Mouse (Mus musculus) Patski (cell line): ENCODE measurements around the gene 4933415A04Rik. TPM values are rescaled to one million over a fixed set of nuclear protein-coding genes. Genes with fewer than 3 reads are reported as not detected.

ENCODE experiments used
- ATAC-seq: fragments of 100-300 bp; one replicate; pipeline ENCODE4 v1.8.0; 2021
- CTCF ChIA-PET: fragments of 350-600 bp; sonication (Branson Sonifier 250); formaldehyde crosslinking; loops from one replicate; lab custom pipeline; 2022; ENCODE audit warnings: inconsistent platforms; lab: Charles Lee
- POLR2A ChIA-PET: fragments of 350-600 bp; sonication (Branson Sonifier 250); formaldehyde crosslinking; loops from one replicate; lab custom pipeline; 2022; ENCODE audit warnings: antibody characterized with exemption, inconsistent platforms; lab: Charles Lee
- DNase-seq: peaks from one replicate; pipeline ENCODE4 v3.0.0-alpha.2; 2011; ENCODE audit warnings: low read depth, low spot score
- H3K27me3 ChIP-seq: fragments of 371-371 bp; one replicate; pipeline ENCODE4 v1.5.1; 2021
- CTCF ChIP-seq: fragments of 100-300 bp; IDR thresholded peaks from one replicate; pipeline ENCODE4 v1.5.1; 2021
- in situ Hi-C: fragments of 300-500 bp; cut with MboI; formaldehyde crosslinking; loops from 3 replicates; pipeline ENCODE4 v1.11.1; 2018; ENCODE audit warnings: low pct_unique_long_range_greater_than_20kb, mixed read lengths
- polyA plus RNA-seq: library from polyadenylated mRNA; unstranded; gene quantifications from one replicate; pipeline ENCODE4 v1.2.3, GENCODE M21; 2021

The 4933415A04Rik gene
- polyA plus RNA-seq, 1 experiment from 2014 or later: 1.8 TPM

DNA sequence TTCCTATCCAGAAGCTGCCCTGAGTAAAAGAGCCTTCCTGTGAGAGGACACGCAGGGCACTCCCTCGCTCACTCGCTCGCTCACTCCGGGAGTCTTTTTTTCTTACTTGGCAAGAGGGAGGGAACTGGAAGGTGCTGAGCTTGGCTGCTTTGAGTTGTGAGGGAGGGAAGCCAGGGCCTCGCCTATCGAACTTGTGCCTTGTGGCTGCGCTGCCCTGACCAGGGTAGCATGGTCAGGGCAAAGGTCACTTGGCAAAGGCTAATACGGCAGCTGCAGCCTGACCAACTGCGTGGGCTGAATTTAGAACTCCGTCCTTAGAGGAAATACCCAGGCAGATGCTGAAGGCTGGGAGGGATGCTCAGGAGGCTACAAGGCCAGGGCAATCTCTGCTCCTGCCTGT is 37.1 kb upstream of the 4933415A04Rik start:
- POLR2A ChIA-PET: no interaction called here
- no peak for TF ChIP-seq CTCF
- no peak for ATAC-seq
- CTCF ChIA-PET: no interaction called here
- in situ Hi-C loops: no loop called here
- DNase-seq: no peak
- no peaks in the 10 kb centered on the region for H3K27me3 ChIP-seq

DNA sequence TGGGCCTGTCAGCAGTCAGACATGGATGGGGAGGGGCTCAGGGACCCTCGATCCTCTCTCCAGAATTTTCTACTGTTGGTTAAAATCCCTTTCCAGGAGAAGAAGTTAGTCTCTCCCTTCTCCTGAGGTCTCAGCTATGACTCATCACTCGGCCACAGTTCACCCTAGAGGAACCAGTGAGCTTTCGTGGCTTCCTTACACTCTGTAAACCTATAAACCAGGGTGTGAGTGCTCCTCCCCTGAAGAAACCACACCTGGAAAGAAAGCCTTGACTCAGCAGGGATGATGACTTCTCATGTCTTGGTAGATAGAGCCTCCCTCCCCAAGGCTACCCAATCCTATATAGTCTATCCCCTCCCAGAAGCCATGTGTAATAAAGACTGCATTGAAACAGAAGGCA is 35.1 kb upstream of the 4933415A04Rik start:
- CTCF ChIA-PET: interaction anchor here (1.1 kb wide), 1 partner anchor 14 kb away, joined by 6 read pairs; no protein-coding TSS in a partner anchor
- POLR2A ChIA-PET: interaction anchor here (0.5 kb wide), 1 partner anchor 170 kb away, joined by 3 read pairs; no protein-coding TSS in a partner anchor

GRCm38 (mm10) chr11:43552675-43553074 is 34.2 kb upstream of the 4933415A04Rik start:
- in situ Hi-C loops: no loop called here
- ATAC-seq (no peak), DNase-seq (no peak)
- ChIA-PET CTCF (interaction anchor here (0.7 to 1.1 kb wide), 3 partner anchors 11 to 16 kb away, joined by 3 to 6 read pairs (median 3); no protein-coding TSS in a partner anchor), POLR2A (interaction anchor here (0.5 kb wide), 1 partner anchor 16 kb away, joined by 4 read pairs; no protein-coding TSS in a partner anchor)
- TF ChIP-seq CTCF: no peak
- H3K27me3 ChIP-seq: no peaks in the 10 kb centered on the region

More for the DNA sequence above, 35.1 kb upstream of the 4933415A04Rik start:
- H3K27me3 ChIP-seq: no peaks in the 10 kb centered on the region
- DNase-seq (no peak), ATAC-seq (no peak)
- in situ Hi-C loops: no loop called here
- no peak for TF ChIP-seq CTCF

- H3K27me3 ChIP-seq: no peaks in the 10 kb centered on the region
- DNase-seq (no peak), ATAC-seq (no peak)
- in situ Hi-C loops: no loop called here
- ChIA-PET CTCF (interaction anchor here (0.8 to 2.0 kb wide), 3 partner anchors 9 to 14 kb away, joined by 3 to 6 read pairs (median 3); no protein-coding TSS in a partner anchor), POLR2A (interaction anchor here (0.6 kb wide), 1 partner anchor 15 kb away, joined by 4 read pairs; no protein-coding TSS in a partner anchor)
- TF ChIP-seq CTCF: no peak
Observed at GRCm38 (mm10) chr11:43556538-43556937, 30.3 kb upstream of the 4933415A04Rik start.

GRCm38 (mm10) chr11:43559515-43560292 is 27.1 kb upstream of the 4933415A04Rik start:
- DNase-seq (no peak), ATAC-seq (no peak)
- in situ Hi-C loops: no loop called here
- ChIA-PET CTCF (no interaction called here), POLR2A (interaction anchor here (0.5 kb wide), 1 partner anchor 454 kb away, joined by 3 read pairs; no protein-coding TSS in a partner anchor)
- no peaks in the 10 kb centered on the region for H3K27me3 ChIP-seq
- TF ChIP-seq CTCF: no peak

GRCm38 (mm10) chr11:43563654-43564244 is 23.1 kb upstream of the 4933415A04Rik start:
- DNase-seq: no peak
- ATAC-seq: no peak
- no peak for TF ChIP-seq CTCF

GRCm38 (mm10) chr11:43565414-43565813 is 21.4 kb upstream of the 4933415A04Rik start:
- no peak for DNase-seq
- H3K27me3 ChIP-seq: no peaks in the 10 kb centered on the region
- CTCF ChIA-PET: interaction anchor here (0.7 to 2.2 kb wide), 4 partner anchors 9 to 62 kb away, joined by 3 to 6 read pairs (median 4); no protein-coding TSS in a partner anchor
- TF ChIP-seq CTCF: no peak
- POLR2A ChIA-PET: interaction anchor here (0.6 kb wide), 1 partner anchor 171 kb away, joined by 3 read pairs; no protein-coding TSS in a partner anchor
- in situ Hi-C loops: no loop called here
- no peak for ATAC-seq

More at GRCm38 (mm10) chr11:43563654-43564244, 23.1 kb upstream of the 4933415A04Rik start:
- POLR2A ChIA-PET: no interaction called here
- in situ Hi-C loops: no loop called here
- CTCF ChIA-PET: interaction anchor here (0.5 to 0.7 kb wide), 3 partner anchors 11 to 38 kb away, joined by 3 read pairs; partner anchors contain the start of gene 4933415A04Rik
- H3K27me3 ChIP-seq: no peaks in the 10 kb centered on the region

DNA sequence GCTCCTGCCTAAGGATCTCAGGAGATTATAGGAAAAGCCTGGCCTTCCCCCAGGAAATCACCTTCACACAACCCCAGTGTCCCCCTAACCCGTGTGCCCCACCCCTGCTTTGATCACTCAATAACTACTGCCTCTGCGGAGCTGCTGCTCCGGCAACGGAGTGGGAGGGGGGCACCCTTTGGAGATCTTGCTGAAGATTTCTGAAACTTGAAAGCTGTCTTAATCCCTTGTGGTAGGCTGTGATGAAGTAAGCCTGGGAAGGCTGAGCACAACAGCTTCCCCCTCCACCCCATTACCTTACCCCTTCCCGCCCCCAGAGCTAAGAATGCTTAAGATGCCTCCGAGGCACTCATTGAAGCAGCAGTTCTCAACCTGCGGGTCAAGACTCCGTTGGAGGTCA is 21.0 kb upstream of the 4933415A04Rik start:
- CTCF ChIA-PET: interaction anchor here (0.7 to 2.2 kb wide), 4 partner anchors 10 to 62 kb away, joined by 3 to 6 read pairs (median 5); no protein-coding TSS in a partner anchor
- ATAC-seq: peak; percentile 78
- peak; percentile 33 for DNase-seq
- in situ Hi-C loops: no loop called here
- TF ChIP-seq CTCF: no peak
- POLR2A ChIA-PET: interaction anchor here (0.6 kb wide), 1 partner anchor 170 kb away, joined by 3 read pairs; no protein-coding TSS in a partner anchor
- no peaks in the 10 kb centered on the region for H3K27me3 ChIP-seq

DNA sequence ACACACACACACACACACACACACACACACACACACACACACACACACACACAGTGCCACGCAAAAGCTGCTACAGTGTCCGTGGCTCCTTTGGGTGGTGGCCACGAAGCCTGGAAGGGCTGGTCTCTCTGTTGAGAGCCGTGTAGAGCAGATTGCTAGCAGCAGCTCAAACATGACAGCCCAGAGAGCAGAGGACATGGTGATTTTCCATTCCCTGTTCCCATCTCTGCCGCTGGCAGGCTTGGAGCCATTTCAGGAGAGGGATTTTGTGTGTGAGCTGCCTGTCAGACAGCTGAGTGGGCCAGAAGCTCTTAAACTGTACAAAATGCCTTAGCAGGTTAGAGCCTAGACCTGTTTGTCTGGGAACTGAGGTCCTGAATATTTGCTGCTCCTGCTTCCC is 20.1 kb upstream of the 4933415A04Rik start:
- DNase-seq (no peak), ATAC-seq (no peak)
- ChIA-PET POLR2A (interaction anchor here (0.7 kb wide), 1 partner anchor 32 kb away, joined by 3 read pairs; no protein-coding TSS in a partner anchor), CTCF (interaction anchor here (1.2 to 2.2 kb wide), 3 partner anchors 14 to 25 kb away, joined by 3 to 6 read pairs (median 4); no protein-coding TSS in a partner anchor)
- no peak for TF ChIP-seq CTCF
- H3K27me3 ChIP-seq: no peaks in the 10 kb centered on the region
- in situ Hi-C loops: no loop called here

GRCm38 (mm10) chr11:43568263-43568662 is 18.6 kb upstream of the 4933415A04Rik start:
- CTCF ChIA-PET: interaction anchor here (0.9 to 1.7 kb wide), 9 partner anchors 9 to 886 kb away, joined by 3 to 5 read pairs (median 3); no protein-coding TSS in a partner anchor

More at GRCm38 (mm10) chr11:43568263-43568662, 18.6 kb upstream of the 4933415A04Rik start:
- no peak for DNase-seq
- no peak for ATAC-seq
- in situ Hi-C loops: no loop called here
- peak; percentile 79 for TF ChIP-seq CTCF
- H3K27me3 ChIP-seq: no peaks in the 10 kb centered on the region
- POLR2A ChIA-PET: interaction anchor here (0.6 to 1.2 kb wide), 4 partner anchors 8 to 40 kb away, joined by 3 to 4 read pairs (median 4); no protein-coding TSS in a partner anchor
